Mouse (Mus musculus) MN1 (cell line): Measurements from ENCODE around the gene Ube2l3.

ENCODE experiments used
- DNase-seq: peaks from one replicate; pipeline ENCODE4 v3.0.0-alpha.2; 2016; ENCODE audit warnings: low spot score

Ube2l3 gene

DNA sequence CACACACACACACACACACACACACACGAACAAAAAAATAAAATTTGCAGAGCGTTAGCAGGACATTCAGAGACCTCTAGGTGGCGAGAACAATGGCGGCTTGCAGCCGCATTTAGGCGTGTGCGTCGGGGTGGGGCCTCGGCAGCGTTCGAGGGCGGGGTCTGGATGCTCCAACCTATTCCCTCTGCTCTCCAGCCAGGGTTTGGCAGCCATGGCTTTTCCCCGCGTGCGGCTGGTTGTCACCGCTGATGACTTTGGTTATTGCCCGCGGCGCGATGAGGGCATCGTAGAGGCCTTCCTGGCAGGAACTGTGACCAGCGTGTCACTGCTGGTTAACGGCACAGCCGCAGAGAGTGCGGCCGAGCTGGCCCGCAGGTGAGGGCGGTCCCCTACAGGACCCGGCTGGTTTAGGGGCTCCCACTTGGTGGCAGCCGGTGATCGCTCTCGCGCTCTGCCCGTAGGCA, 55.6 kb downstream of the Ube2l3 start, which contains the start of gene Ccdc116:
Gene Ccdc116 (minus strand): TSS at position 458 of the 464 bp plus-strand sequence.
- DNase-seq = peak; percentile 94

DNA sequence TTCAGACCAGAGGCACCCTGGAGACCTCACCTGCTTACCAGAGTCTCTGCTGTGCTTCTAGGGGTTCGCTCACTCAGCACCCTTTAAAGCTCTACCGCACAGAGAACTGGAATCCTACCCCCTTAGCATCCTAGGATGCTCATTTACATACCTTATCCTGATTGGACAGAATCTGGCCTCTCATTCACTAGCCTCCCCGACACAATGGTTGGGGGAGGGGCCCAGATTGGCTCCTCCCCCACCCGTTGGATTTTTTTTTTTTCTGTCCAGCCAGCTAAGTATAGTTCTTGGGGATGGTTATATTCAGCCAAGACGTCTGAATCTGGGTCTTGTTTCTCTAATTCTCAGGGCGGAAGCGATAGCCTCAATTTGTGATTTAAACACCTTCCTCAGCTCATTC, 58.1 kb downstream of the Ube2l3 start, which contains the start of gene Ydjc:
Gene Ydjc (plus strand): TSS at position 283 of the 400 bp plus-strand sequence.
- DNase-seq = no peak

DNA sequence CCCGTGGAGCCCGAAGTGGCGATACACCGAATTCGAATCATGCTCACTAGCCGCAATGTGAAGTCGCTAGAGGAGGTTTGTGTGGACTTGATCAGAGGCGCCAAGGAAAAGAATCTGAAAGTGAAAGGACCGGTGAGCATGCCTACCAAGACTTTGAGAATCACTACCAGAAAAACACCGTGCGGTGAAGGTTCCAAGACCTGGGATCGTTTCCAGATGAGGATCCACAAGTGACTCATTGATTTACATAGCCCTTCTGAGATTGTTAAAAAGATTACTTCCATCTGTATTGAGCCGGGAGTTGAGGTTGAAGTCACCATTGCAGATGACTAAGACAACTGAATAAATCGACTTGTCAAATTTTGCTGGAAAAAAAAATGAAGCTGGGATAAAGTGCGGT, 65.1 kb downstream of the Ube2l3 start:
- peak; percentile 72 for DNase-seq

DNA sequence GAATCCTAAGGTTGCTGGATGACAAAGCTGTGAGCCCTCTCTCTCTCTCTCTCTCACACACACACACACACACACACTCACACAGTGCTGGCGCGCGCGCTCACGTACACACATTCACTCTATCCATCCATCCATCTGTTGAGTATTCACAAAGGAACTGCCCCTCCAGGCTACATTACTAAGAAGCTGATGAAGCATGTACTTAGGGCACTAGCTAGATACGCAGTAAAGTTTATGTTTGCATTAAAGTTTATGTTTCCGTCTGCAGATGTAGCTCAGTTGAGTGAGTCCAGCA, 69.6 kb downstream of the Ube2l3 start:
- DNase-seq = no peak

DNA sequence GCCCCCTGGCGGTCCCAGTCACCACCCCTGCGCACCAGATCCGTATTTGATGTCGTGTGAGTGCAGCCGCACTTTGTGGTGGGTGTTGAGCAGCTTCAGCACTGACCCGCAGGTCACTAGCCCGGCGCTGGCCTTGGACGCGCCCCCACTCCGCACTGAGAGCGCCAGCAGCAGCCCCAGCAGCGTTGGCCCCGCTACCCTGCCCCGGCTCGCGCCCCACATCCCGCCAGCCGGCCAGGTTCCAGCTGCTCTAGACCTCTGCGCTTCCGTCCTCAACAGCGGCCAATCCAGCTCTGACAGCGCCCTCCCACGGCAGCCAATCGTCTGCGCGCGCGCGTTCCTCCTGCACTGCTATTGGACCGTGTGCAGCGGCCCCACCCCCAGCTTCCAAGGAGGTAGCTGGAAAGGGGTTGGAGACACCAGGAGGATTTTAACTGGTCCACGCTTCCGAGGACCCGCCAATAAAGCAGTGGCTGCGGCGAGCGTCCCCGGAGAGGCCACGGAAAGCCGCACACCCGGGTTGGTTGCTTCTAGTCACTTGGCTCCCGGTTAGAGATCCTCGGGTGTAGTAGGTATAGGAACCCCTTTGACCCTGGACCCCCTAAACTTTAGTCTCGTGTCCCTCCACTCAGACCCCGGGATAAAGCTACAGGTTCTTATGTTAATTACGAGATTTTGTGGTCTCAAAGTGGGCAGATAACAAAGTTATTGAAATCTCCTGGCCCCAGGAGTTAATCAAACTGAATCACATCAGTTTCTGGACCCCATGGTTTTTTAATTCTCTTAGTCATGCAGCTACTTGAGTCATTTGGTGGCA, 70.2 kb downstream of the Ube2l3 start, which contains the start of gene Sdf2l1:
Gene Sdf2l1 (minus strand): TSS at position 295 of the 817 bp plus-strand sequence.
- DNase-seq = peak; percentile 97

DNA sequence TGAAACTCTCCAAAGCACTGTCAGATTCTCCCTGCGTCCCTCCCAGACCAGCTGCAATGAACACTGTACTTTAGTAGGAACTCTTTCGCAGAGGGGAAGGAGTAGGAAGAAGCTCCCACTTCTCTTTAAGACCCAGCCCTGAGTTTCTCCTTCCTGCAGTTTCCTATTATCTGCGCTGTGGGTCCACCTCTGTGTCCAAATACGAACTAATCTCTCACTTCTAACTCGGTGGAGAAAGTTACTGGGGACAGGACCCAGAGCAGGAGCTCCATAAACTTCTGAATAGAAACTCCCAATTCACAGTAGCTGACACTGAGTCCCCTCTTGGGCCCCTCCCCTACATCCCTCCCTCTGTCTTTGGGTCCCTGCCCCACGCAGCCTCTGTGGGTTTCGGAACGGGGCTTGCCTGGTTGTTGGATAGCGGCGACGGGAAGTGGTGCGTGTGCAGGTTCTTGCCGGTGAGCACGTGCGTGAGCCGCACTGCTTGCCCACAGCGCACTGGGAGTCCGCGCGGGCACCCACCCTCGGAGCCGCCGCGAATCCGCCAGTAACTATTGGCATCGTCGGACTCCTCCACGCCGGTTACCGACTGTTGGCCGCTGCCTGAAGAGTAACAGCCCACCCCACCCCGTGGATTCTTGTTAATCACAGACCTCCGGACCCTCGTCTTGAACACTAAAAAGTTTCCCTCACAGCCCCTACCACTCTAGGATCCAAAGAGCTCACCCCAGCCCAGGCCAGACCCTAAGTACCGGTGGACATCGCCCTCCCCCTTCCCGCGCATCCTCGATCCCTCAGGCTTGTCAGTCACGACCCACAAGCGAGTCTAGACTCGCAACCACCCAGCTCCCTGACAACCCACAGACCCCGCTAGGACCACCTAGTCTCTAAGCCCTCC, 71.0 kb downstream of the Ube2l3 start:
- peak; percentile 42 for DNase-seq

DNA sequence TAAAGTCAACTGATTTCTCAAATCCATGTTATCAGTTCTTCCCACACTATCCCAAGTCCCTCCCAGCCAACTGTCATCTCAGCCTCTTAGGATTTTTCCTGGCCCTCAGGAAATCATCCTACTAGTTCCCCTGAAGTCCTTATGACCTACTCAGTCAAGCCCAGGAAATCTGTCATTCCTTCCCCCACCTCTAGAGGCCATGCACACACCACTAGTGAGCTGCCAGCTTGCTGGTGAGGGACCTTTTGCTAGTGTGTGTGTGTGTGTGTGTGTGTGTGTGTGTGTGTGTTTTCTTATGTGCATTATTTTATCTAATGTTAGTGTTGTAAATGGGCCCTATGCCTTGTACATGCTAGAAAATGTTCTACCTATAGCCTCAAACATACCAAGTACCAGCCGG, 75.2 kb downstream of the Ube2l3 start:
- peak; percentile 80 for DNase-seq

DNA sequence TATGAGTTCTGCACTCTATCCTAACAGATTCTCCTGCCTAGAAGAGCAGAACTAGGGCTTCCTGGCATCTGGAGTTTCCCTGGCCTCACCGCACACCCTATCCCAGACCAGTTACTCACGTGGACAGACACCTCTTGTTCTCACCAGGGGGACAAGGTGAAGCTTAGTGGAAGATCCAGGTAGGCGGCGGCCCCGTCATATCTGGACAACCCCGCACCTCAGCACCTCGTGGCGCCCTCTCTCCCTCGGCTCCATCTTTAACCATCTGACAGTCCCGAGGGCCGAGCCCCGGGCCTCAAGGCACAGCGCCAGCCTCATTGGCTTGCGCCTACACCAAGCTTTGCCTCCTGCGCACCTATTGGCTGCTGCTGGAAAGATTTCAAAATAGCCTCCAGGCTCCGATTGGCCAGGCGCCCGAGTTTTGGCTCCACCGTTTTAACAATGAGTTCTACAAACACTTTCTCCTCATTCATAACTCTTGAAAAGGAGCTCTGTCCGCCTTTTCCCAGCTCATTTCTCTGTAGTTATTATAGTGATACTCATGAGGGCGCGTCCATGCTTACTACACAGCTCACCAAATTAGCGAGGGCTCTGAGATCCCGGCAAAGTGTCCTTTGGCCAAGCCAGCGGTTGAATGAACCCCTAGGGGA, 77.5 kb downstream of the Ube2l3 start, which contains the start of gene 2610318N02Rik:
Gene 2610318N02Rik (minus strand): TSS at position 297 of the 650 bp plus-strand sequence.
- DNase-seq = peak; percentile 94

DNA sequence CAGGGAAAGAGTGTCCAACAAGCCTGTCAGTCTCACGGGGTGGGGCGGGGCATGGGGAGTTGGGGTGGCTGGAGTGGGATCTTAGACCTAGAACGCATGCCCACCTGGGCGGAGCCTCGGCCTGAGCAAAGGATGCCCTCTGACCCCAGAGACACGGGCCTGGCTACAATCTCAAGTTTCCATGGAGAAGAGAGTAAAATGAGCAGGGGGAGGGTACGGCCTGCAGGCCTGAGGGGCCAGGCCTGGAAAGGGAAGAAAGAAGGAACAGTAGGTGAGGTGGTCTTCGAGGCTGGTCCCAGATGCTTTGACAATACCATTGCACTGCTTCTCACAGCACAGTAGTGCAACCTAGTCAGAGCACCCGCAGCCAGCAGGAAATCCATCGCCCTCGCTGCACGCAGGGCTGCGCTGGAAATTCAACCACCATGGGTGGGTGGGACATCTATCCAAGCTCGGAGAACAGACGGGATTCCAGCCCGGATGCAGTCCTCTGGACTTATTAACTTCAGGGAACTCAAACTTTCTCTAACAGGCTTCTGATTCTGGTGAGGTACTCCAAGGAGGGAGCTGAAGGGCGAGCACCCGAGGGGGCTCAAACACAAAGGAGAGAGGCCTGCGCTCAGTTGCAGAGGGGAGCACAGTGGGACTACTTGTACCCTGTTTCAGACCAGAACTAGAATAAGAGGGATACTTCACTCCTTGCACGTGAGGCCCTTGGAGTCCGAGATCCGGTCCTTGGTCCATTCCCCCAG, 78.2 kb downstream of the Ube2l3 start:
- DNase-seq = peak; percentile 50

DNA sequence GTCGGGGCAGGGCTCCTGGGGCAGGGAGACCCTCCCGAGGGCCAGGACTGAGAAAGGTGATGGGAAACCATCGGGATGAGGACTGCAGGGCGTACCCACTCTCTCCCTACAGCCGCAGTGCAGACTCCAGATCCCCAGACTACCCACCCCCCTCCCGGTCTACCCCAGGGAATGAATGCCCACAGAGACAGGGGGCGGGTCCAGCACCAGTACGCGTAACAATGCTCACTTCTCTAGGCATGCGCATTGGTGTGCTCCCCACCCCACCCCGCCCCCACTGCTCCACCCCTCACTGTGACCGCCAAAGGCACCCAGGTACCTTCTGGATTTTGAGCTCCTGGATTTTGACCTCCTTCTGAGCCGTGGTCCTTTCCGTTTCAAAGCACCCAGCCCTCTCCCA, 80.9 kb downstream of the Ube2l3 start:
- DNase-seq = peak; percentile 26

DNA sequence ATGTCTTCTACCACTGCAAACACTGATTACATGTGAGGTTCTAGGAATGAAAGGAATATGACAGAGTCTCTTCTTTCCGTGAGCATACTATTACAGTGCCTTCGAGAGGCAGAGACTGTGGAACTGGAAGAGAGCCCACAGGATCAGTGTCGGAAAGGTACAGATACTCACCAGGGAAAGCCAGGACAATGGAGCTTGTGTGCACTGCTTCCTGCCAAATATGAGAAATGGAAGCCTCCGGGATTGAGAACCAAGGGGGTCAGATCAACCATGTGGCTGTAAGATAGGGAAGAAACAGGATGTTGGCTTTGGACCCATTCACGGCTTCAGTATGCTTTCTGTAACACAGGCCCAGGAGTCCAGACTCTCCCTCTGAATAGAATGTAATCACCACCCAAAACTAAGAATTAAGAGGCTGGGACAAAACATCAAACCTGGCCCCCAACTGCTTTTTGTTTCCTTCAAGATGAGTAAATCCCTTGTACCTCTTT, 85.1 kb downstream of the Ube2l3 start:
- DNase-seq = no peak

DNA sequence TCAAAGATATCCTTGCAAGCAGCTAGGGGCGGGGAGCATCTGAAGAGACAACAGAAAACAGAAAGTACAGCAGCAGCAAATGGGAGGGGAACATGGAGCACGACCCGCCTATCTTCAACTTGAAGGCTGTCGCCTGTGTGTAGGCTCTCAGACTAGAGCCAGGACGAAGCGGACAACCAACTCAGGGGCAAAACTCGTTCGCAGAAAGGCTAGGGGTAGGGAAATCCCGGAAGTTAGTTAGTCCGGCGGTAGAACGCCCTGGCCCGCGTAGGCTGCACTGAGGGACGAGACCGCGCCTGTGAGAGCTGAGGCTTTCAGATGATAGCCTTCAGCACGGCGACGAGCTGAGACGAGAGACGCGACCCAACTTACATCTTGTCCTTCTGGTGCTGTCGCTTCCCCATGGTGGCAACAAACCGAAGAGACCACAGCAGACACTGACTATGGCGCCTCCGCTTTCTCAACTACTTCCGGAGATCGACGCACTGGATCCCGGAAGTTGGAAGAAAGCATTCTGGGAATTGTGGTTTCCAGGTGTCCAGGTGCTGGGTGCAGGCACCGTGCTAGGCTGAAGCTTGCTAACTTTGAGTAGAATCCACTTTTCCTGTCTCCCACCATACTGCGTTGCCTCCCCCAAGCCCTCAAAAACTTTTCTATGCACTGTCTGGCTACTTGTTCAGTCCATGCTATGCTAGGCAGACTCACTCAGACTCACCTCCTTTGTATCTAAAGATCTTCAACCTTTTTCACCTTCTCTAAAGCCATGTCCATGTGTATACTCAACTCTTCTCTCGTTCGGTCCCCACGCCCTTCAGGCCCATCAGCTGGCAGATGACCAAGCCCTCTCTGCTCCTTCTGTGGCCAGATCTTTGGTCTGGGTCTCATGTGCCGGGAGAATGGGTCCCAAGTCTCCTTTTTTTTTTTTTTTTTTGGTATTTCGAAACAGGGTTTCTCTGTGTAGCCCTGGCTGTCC, 91.4 kb downstream of the Ube2l3 start, which contains the start of gene Ppil2:
Gene Ppil2 (minus strand): TSS at position 487 of the 973 bp plus-strand sequence.
- peak; percentile 77 for DNase-seq

DNA sequence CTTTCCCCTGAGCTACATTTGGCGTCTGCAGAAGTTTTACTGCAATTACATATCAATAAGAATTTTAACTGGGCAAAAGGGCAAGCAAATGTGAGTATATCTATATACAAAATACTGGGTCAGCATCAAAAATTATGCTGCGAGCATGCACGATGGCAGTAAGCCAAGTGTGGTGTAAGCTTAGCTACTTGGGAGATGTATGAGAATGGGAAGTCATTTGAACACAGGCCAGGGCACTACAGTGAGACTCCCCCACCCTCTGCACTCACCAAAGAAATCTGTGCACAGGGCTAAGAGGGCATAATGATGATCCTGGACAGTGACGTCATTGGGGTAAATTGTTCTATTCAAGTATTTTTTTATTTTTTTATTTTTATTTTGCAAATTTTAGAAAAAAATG, 97.8 kb downstream of the Ube2l3 start:
- DNase-seq = no peak

DNA sequence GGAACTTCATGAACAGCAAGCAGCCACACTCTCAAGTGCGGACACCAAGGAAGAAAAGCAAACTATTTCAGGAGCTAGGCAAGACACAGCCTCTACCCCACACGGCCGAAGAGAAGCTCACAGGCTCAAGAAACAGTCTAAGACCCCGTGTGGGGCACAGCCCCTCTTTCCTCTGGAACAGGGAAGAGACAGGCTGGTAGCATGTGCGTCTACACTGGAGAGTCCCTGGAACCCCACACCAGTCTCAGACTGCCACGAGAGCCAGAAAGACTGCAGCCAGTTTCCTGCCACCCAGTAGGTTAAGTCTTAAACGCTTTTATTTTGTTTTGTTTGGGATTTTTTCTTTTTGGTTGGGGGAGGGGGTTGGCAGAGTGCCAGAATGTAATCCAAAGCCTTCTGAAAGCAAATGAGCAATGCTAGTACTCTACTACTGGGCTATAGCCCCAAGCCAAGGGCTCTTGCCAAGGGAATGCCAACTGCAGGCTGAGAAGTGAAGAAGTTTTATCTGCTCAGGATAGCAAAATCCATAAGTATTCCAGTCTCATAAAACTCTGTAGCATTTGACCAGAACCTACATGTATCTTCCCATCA, 99.7 kb downstream of the Ube2l3 start:
- no peak for DNase-seq
